Mouse (Mus musculus): ENCODE data around the gene Sox6.

- TF ChIP-seq CTCF (IDR thresholded peaks at IDR 0.05; ENCODE audit: borderline replicate concordance, insufficient read depth, low read depth, low read length) (no peak), POLR2A (IDR thresholded peaks at IDR 0.05; ENCODE audit: borderline replicate concordance, insufficient read depth, low read length) (no peak)
These were observed 208.8 kb downstream of the Sox6 start for GRCm38 (mm10) chr7:115829756-115830155.

Measured in cerebellum, adult 2 months (tissue).